Mouse (Mus musculus): Measurements from ENCODE around the gene Papolb. TPM values are rescaled to one million over a fixed set of nuclear protein-coding genes. Genes with fewer than 3 reads are reported as not detected.

Papolb gene
- polyA plus RNA-seq, 2 experiments: not detected

DNA sequence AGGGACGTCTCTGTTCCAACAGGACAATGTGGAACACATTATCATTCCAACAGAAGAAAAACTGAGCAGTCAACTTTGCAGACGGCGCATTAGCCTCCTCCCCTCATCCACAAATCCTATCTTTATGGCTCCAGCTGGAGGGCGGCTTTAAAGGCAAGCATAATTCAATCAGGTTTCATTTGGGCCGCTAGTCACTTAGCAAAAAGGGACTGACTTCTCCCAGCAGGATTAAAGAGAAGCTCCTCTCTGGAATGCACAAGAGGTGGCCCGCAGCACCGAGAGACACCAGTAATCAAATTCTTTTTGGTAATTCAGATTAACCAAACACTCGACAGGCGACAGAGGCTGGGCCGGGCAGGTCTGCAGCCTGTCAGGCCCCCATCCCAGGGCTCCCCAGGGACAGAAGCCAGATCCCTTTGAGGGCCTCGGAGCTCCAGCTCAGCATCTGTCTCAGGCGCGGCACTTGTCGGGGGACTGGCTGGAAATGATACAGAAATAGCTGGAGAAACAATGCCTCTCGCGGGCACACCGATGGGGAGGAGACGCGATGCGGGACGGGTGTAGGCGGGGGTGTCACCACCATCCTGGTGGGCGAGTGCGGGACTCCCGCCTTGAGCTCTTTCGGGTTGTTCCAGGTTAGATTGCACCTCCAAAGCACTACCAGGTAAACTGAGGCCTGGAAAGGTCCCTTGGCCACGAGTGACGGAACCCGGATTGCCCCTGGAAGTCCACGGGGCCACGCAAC is 20.3 kb upstream of the Papolb start:
- DNase-seq (ENCODE audit: low read depth in 3 of 3, low spot score in 3 of 3): no peak
- no peak overlapping the region for H3K9ac ChIP-seq (replicated peaks)
- H3K27me3 ChIP-seq (ENCODE audit: control insufficient read depth, insufficient read depth, low read length): peaks cover 19% of the 10 kb centered on the region
- no peak overlapping the region for H3K27ac ChIP-seq
- H3K4me3 ChIP-seq (ENCODE audit: insufficient read depth in 1 of 2, low read depth in 2 of 2, low read length in 2 of 2): peak overlapping the region; percentile 19 to 47; a peak in 3 of 4 replicates
- H3K4me1 ChIP-seq (replicated peaks; ENCODE audit: control insufficient read depth in 2 of 2, insufficient read depth in 2 of 2, low read length in 1 of 2): no peaks in the 10 kb centered on the region
- 14% methylated on average over 31 of the region's 31 CpGs for WGBS (ENCODE audit: insufficient replicate concordance)
- peak overlapping the region; percentile 58 for H3K4me2 ChIP-seq (ENCODE audit: low read depth)
- no peaks in the 10 kb centered on the region for H3K36me3 ChIP-seq (replicated peaks; ENCODE audit: control insufficient read depth, insufficient read depth, low read depth)
- ATAC-seq (ENCODE audit: insufficient read depth): 0 out of 2 replicates have a peak, but pooled peaks have one; percentile 11
- no peaks in the 10 kb centered on the region; the same call in 1 of the 2 replicates for H3K9me3 ChIP-seq (ENCODE audit: control insufficient read depth, low read length)
- TF ChIP-seq EP300 (IDR thresholded peaks at IDR 0.05; ENCODE audit: low read depth) (no peak), CTCF (IDR thresholded peaks at IDR 0.05; ENCODE audit: low read depth) (no peak)

DNA sequence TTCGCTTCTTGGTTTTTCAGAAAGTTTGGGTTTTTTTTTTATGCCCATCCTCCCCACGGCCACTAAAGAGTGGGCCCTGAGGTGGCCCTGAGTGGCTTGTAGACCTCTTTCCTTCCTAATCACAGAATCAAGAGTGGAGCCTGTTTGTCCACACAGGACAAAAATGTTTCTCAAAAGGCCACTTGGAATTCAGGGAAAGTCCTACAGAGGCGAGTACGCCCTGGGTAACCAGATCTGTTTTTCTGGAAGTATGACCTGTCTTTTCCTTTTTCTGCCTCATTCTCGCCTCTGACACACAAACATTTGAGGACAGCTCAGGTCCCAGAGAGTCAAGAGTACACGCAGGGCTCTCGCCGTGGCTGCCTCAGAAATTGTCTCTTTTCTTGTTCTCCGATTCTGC is 19.6 kb upstream of the Papolb start:
- H3K9ac ChIP-seq (replicated peaks): no peak overlapping the region
- no peaks in the 10 kb centered on the region for H3K4me1 ChIP-seq (replicated peaks; ENCODE audit: control insufficient read depth in 2 of 2, insufficient read depth in 2 of 2, low read length in 1 of 2)
- 55% methylated on average over 9 of the region's 9 CpGs for WGBS (ENCODE audit: insufficient replicate concordance)
- ATAC-seq (ENCODE audit: insufficient read depth): no peak
- H3K27ac ChIP-seq: no peak overlapping the region
- no peaks in the 10 kb centered on the region for H3K36me3 ChIP-seq (replicated peaks; ENCODE audit: control insufficient read depth, insufficient read depth, low read depth)
- DNase-seq (ENCODE audit: low read depth in 3 of 3, low spot score in 3 of 3): no peak
- TF ChIP-seq CTCF (IDR thresholded peaks at IDR 0.05; ENCODE audit: low read depth): no peak
- no peak for TF ChIP-seq EP300 (IDR thresholded peaks at IDR 0.05; ENCODE audit: low read depth)
- H3K9me3 ChIP-seq (ENCODE audit: control insufficient read depth, low read length): no peaks in the 10 kb centered on the region; the same call in 1 of the 2 replicates
- no peak overlapping the region for H3K4me3 ChIP-seq (ENCODE audit: insufficient read depth in 1 of 2, low read depth in 2 of 2, low read length in 2 of 2)
- no peak overlapping the region for H3K4me2 ChIP-seq (ENCODE audit: low read depth)
- H3K27me3 ChIP-seq (ENCODE audit: control insufficient read depth, insufficient read depth, low read length): peaks cover 19% of the 10 kb centered on the region

DNA sequence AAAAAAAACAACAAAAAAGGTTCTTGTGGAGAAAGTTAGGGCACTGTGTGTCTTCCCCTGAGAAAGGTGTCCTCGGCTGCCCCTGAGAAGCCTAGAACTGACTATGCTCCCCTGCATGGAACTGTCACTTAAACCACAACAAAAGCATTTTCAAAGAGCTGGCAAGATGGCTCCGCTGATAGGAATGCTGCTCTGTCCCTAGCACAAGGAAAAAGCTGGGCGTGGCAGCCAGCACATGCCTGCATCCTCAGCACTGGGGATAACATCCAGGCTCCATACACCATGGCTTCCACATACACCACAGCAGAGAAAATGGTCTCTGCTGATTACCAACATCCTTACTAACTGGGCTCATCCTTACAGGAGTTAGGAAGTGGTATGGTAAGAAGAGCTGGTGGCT is 17.2 kb upstream of the Papolb start:
- no peak overlapping the region for H3K9ac ChIP-seq (replicated peaks)
- TF ChIP-seq EP300 (IDR thresholded peaks at IDR 0.05; ENCODE audit: low read depth): no peak
- TF ChIP-seq CTCF (IDR thresholded peaks at IDR 0.05; ENCODE audit: low read depth): no peak
- H3K4me3 ChIP-seq (ENCODE audit: insufficient read depth in 1 of 2, low read depth in 2 of 2, low read length in 2 of 2): no peak overlapping the region
- DNase-seq (ENCODE audit: low read depth in 3 of 3, low spot score in 3 of 3): no peak
- ATAC-seq (ENCODE audit: insufficient read depth): no peak
- no peaks in the 10 kb centered on the region for H3K36me3 ChIP-seq (replicated peaks; ENCODE audit: control insufficient read depth, insufficient read depth, low read depth)
- no peak overlapping the region for H3K27ac ChIP-seq
- no peaks in the 10 kb centered on the region; the same call in 1 of the 2 replicates for H3K9me3 ChIP-seq (ENCODE audit: control insufficient read depth, low read length)
- peaks cover 19% of the 10 kb centered on the region for H3K27me3 ChIP-seq (ENCODE audit: control insufficient read depth, insufficient read depth, low read length)
- H3K4me2 ChIP-seq (ENCODE audit: low read depth): no peak overlapping the region
- WGBS (ENCODE audit: insufficient replicate concordance): 44% methylated on average over 3 of the region's 3 CpGs
- no peaks in the 10 kb centered on the region for H3K4me1 ChIP-seq (replicated peaks; ENCODE audit: control insufficient read depth in 2 of 2, insufficient read depth in 2 of 2, low read length in 1 of 2)

DNA sequence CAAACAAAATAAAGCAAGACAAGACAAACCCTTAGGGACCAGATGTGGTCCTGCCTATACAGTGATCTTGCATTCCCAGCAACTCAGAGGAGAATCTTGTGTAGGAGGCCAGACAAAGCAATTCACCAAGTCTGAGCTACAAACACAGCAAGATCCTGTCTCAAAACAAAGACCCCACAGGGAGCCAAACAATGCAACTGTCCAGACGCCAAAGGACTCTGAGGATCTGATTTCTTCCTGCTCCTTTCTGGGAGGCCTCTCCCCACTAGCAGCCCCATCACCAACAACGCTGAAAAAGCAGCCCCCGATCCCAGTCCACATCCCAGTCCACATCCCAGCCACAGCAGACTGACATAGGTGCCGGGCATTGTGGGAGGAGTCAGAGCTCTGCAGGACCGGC is 16.5 kb upstream of the Papolb start:
- ATAC-seq (ENCODE audit: insufficient read depth) (no peak), DNase-seq (ENCODE audit: low read depth in 3 of 3, low spot score in 3 of 3) (no peak)
- H3K9ac ChIP-seq (replicated peaks): no peak overlapping the region
- H3K36me3 ChIP-seq (replicated peaks; ENCODE audit: control insufficient read depth, insufficient read depth, low read depth): no peaks in the 10 kb centered on the region
- H3K9me3 ChIP-seq (ENCODE audit: control insufficient read depth, low read length): no peaks in the 10 kb centered on the region; the same call in 1 of the 2 replicates
- TF ChIP-seq CTCF (IDR thresholded peaks at IDR 0.05; ENCODE audit: low read depth) (no peak), EP300 (IDR thresholded peaks at IDR 0.05; ENCODE audit: low read depth) (no peak)
- 31% methylated on average over 5 of the region's 5 CpGs for WGBS (ENCODE audit: insufficient replicate concordance)
- no peak overlapping the region for H3K27ac ChIP-seq
- no peak overlapping the region for H3K4me3 ChIP-seq (ENCODE audit: insufficient read depth in 1 of 2, low read depth in 2 of 2, low read length in 2 of 2)
- peaks cover 19% of the 10 kb centered on the region for H3K27me3 ChIP-seq (ENCODE audit: control insufficient read depth, insufficient read depth, low read length)
- no peak overlapping the region for H3K4me2 ChIP-seq (ENCODE audit: low read depth)
- H3K4me1 ChIP-seq (replicated peaks; ENCODE audit: control insufficient read depth in 2 of 2, insufficient read depth in 2 of 2, low read length in 1 of 2): no peaks in the 10 kb centered on the region

DNA sequence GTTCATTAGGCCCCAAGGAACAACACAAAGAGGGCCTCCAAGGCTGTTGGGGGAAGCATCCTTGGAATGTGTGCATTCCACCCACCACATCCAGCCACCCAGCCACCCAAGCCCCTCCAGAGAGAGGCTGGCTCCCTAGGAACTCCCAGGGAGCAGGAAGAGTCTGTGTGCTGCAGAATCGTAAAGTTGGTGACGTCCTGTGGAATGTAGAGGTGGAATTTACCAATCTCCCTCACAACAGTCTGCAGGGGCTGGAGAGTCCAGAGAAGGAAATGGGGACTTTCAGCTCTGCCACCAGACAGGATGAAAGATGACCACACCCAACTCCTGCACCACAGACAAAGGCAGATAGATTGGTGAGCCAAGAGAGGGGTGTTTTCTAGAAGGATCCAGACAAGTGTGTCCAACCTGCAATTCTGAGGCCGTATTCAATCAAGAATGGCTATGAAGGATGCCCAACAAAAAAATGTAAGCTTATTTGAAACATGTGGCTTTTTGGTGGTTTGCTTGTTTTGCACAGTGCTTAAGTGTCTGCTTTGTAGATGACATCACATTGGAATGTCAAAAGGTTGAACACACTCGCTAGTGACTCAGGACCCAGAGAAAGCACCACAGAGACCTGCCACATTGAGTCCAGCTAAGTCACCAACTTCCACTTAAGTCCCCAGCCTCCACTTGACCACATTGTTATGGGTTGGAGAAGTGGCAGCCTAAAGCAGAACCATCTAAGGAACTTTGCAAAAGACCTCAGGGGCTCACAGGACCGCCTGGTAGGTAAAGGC is 15.3 kb upstream of the Papolb start:
- H3K36me3 ChIP-seq (replicated peaks; ENCODE audit: control insufficient read depth, insufficient read depth, low read depth): no peaks in the 10 kb centered on the region
- ATAC-seq (ENCODE audit: insufficient read depth): no peak
- H3K4me1 ChIP-seq (replicated peaks; ENCODE audit: control insufficient read depth in 2 of 2, insufficient read depth in 2 of 2, low read length in 1 of 2): no peaks in the 10 kb centered on the region
- H3K4me2 ChIP-seq (ENCODE audit: low read depth): no peak overlapping the region
- H3K9me3 ChIP-seq (ENCODE audit: control insufficient read depth, low read length): no peaks in the 10 kb centered on the region
- WGBS (ENCODE audit: insufficient replicate concordance): 38% methylated on average over 5 of the region's 5 CpGs
- no peak overlapping the region for H3K4me3 ChIP-seq (ENCODE audit: insufficient read depth in 1 of 2, low read depth in 2 of 2, low read length in 2 of 2)
- no peak overlapping the region for H3K27ac ChIP-seq
- H3K27me3 ChIP-seq (ENCODE audit: control insufficient read depth, insufficient read depth, low read length): peaks cover 11% of the 10 kb centered on the region
- TF ChIP-seq EP300 (IDR thresholded peaks at IDR 0.05; ENCODE audit: low read depth) (no peak), CTCF (IDR thresholded peaks at IDR 0.05; ENCODE audit: low read depth) (no peak)
- no peak overlapping the region for H3K9ac ChIP-seq (replicated peaks)
- DNase-seq (ENCODE audit: low read depth in 3 of 3, low spot score in 3 of 3): no peak

Data from liver, embryonic 14.5 days (tissue).